Mouse (Mus musculus): ENCODE results near the gene Diras1. TPM values are rescaled to one million over a fixed set of nuclear protein-coding genes. Genes with fewer than 3 reads are reported as not detected.

Gene Diras1
- total and polyA plus RNA-seq, 3 experiments, result not detected

DNA sequence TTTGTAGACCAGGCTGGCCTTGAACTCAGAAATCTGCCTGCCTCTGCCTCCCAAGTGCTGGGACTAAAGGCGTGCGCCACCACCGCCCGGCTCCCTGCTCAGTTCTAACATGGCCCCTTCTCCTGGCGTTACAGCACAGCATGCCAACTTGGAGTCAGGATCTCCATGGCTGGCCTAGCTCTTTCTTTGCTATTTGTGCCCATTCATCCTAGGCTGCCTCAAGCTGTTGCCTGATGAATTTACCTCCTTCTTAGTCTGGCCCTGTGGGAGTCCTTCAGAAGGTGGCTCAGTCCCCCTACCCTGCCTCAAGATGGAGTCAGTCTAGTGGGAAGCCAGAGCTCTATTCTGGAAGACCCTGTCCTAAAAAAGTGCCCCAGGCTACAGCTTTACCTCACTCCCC, 1.4 kb upstream of the Diras1 start:
- no peak for TF ChIP-seq RCOR1 (conservative IDR thresholded peaks at IDR 0.05; ENCODE audit: low read depth, low read length)
- TF ChIP-seq E2F4 (IDR thresholded peaks at IDR 0.05; ENCODE audit: insufficient replicate concordance, low read depth, low read length), result no peak
- TF ChIP-seq ETS1 (conservative IDR thresholded peaks at IDR 0.05; ENCODE audit: low read depth, low read length), result no peak
- no peak for TF ChIP-seq MEF2A (IDR thresholded peaks at IDR 0.05; ENCODE audit: borderline replicate concordance, low read depth, low read length)
- no peak for TF ChIP-seq PAX5 (IDR thresholded peaks at IDR 0.05; ENCODE audit: low read length)
- Histone ChIP-seq H3K36me3 (replicated peaks in 1 of 2; ENCODE audit: control insufficient read depth in 1 of 2, insufficient read depth in 1 of 2, low read length in 1 of 2) (peaks cover 0 to 19% of the 10 kb centered on the region in 2 experiments), H3K9me3 (replicated peaks; ENCODE audit: low read length) (peaks cover 10% of the 10 kb centered on the region), H3K79me2 (replicated peaks; ENCODE audit: control insufficient read depth, extremely low read depth, insufficient read depth, poor library complexity, severe bottlenecking) (no peaks in the 10 kb centered on the region), H3K4me1 (ENCODE audit: control insufficient read depth in 1 of 2, insufficient read depth in 2 of 2) (no peaks in the 10 kb centered on the region; a peak in 1 of 4 replicates), H3K4me3 (replicated peaks in 1 of 3; ENCODE audit: low read depth in 2 of 3, low read length in 2 of 3, poor library complexity in 1 of 3) (no peak overlapping the region), H3K27ac (ENCODE audit: insufficient read depth, low read depth) (no peak overlapping the region), H3K9ac (ENCODE audit: insufficient read depth, low read depth) (no peak overlapping the region), H3K27me3 (replicated peaks) (peaks cover 48% of the 10 kb centered on the region), H3K4me2 (ENCODE audit: insufficient read depth, low read depth, poor library complexity, severe bottlenecking) (no peak overlapping the region)
- in situ Hi-C loops (cut with MboI; ENCODE audit: low pct_ligation_motif_present, low pct_unique_long_range_greater_than_20kb, low sequenced_read_pairs), result no loop called here
- dilution Hi-C loops (cut with MboI; ENCODE audit: extremely low pct_ligation_motif_present, extremely low pct_unique_long_range_greater_than_20kb, low sequenced_read_pairs), result no loop called here
- DNase-seq (ENCODE audit: extremely low read depth), result no peak

DNA sequence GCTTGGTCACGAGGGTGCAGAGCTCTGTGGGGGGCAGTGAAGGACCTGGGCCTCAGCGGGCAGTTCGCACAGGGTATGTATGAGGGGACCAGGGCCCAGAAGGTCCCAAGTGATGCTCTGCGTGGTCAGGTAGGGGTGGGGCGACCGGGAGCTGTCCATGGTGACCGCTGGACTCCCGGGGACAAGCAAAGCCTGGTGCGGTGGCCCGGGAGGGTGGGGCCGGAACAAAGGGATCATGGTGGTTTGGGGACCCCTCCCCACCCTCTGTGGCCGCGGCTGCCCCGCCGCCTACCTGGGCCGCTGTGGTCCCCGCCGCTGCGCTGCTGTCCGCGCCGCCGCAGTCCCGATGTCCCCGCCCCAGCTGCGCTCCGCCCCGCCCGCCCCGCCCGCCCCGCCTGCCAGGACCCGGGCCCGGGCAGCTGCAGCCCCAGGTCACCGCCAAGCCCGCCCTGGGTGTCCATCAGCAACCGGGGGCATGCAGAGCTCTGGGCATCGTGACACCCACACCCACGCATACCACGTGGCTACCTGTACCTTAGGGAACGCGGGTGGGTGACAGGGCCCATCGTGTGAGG, 328 bp downstream of the Diras1 start:
- H3K9me3 ChIP-seq (replicated peaks; ENCODE audit: low read length), result peaks cover 10% of the 10 kb centered on the region
- no peak for DNase-seq (ENCODE audit: extremely low read depth)
- H3K4me1 ChIP-seq (ENCODE audit: control insufficient read depth in 1 of 2, insufficient read depth in 2 of 2), result no peaks in the 10 kb centered on the region; a peak in 1 of 4 replicates
- in situ Hi-C loops (cut with MboI; ENCODE audit: low pct_ligation_motif_present, low pct_unique_long_range_greater_than_20kb, low sequenced_read_pairs), result no loop called here
- H3K79me2 ChIP-seq (replicated peaks; ENCODE audit: control insufficient read depth, extremely low read depth, insufficient read depth, poor library complexity, severe bottlenecking), result no peaks in the 10 kb centered on the region
- dilution Hi-C loops (cut with MboI; ENCODE audit: extremely low pct_ligation_motif_present, extremely low pct_unique_long_range_greater_than_20kb, low sequenced_read_pairs), result no loop called here
- H3K27me3 ChIP-seq (replicated peaks), result peaks cover 64% of the 10 kb centered on the region
- H3K36me3 ChIP-seq (replicated peaks in 1 of 2; ENCODE audit: control insufficient read depth in 1 of 2, insufficient read depth in 1 of 2, low read length in 1 of 2), result peaks cover 0 to 2% of the 10 kb centered on the region in 2 experiments
- H3K9ac ChIP-seq (ENCODE audit: insufficient read depth, low read depth), result no peak overlapping the region
- no peak overlapping the region for H3K27ac ChIP-seq (ENCODE audit: insufficient read depth, low read depth)
- no peak overlapping the region for H3K4me3 ChIP-seq (replicated peaks in 1 of 3; ENCODE audit: low read depth in 2 of 3, low read length in 2 of 3, poor library complexity in 1 of 3)
- no peak overlapping the region for H3K4me2 ChIP-seq (ENCODE audit: insufficient read depth, low read depth, poor library complexity, severe bottlenecking)
- TF ChIP-seq NELFE (IDR thresholded peaks at IDR 0.05; ENCODE audit: low read depth, low read length), result no peak

DNA sequence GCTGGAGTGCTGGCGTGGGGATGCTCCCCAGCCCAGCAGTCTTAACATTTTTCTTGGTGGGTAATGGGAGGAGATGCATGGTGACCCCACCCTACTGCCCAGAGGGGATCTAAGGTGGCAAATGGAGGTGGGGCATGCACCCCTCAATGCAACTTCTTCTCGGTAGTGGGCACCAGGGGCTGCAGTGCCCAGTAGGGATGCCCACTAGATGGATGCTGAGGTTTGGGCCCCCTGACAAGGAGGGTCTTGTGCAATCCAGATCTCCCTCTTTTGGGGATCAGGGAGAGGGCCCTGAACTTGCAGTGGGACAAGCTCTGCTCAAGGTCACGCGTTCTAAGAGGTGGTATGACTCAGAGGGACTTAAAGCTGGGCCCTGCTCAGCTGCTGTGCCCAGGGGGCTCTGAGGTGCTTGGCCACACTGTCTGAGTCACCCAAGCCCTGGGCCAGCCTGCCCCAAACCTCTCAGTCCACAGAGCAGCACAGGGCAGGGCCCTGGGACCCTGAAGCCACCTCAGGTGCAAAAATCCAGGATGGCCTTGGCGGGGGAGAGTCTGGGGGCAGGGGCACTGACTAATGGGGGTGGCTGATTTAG, 1.0 kb downstream of the Diras1 start:
- in situ Hi-C loops (cut with MboI; ENCODE audit: low pct_ligation_motif_present, low pct_unique_long_range_greater_than_20kb, low sequenced_read_pairs), result no loop called here
- no peak overlapping the region for H3K27ac ChIP-seq (ENCODE audit: insufficient read depth, low read depth)
- no peaks in the 10 kb centered on the region; a peak in 1 of 4 replicates for H3K4me1 ChIP-seq (ENCODE audit: control insufficient read depth in 1 of 2, insufficient read depth in 2 of 2)
- no peak overlapping the region for H3K4me2 ChIP-seq (ENCODE audit: insufficient read depth, low read depth, poor library complexity, severe bottlenecking)
- peaks cover 67% of the 10 kb centered on the region for H3K27me3 ChIP-seq (replicated peaks)
- dilution Hi-C loops (cut with MboI; ENCODE audit: extremely low pct_ligation_motif_present, extremely low pct_unique_long_range_greater_than_20kb, low sequenced_read_pairs), result no loop called here
- H3K36me3 ChIP-seq (replicated peaks in 1 of 2; ENCODE audit: control insufficient read depth in 1 of 2, insufficient read depth in 1 of 2, low read length in 1 of 2), result no peaks in the 10 kb centered on the region
- H3K9me3 ChIP-seq (replicated peaks; ENCODE audit: low read length), result peaks cover 10% of the 10 kb centered on the region
- no peaks in the 10 kb centered on the region for H3K79me2 ChIP-seq (replicated peaks; ENCODE audit: control insufficient read depth, extremely low read depth, insufficient read depth, poor library complexity, severe bottlenecking)
- H3K9ac ChIP-seq (ENCODE audit: insufficient read depth, low read depth), result no peak overlapping the region
- H3K4me3 ChIP-seq (replicated peaks in 1 of 3; ENCODE audit: low read depth in 2 of 3, low read length in 2 of 3, poor library complexity in 1 of 3), result no peak overlapping the region
- no peak for DNase-seq (ENCODE audit: extremely low read depth)
- no peak for TF ChIP-seq ELF1 (IDR thresholded peaks at IDR 0.05; ENCODE audit: low read depth, low read length)
- no peak for TF ChIP-seq IRF4 (IDR thresholded peaks at IDR 0.05; ENCODE audit: low read depth, low read length)
- no peak for TF ChIP-seq MXI1 (IDR thresholded peaks at IDR 0.05; ENCODE audit: low read depth, low read length)
- no peak for TF ChIP-seq ZMIZ1 (IDR thresholded peaks at IDR 0.05; ENCODE audit: low read depth, low read length)
- TF ChIP-seq CTCF (conservative IDR thresholded peaks at IDR 0.05 in 1 of 2, IDR thresholded peaks at IDR 0.05 in 1 of 2; ENCODE audit: low read depth in 2 of 2, low read length in 2 of 2), result no peak
- TF ChIP-seq TCF12 (IDR thresholded peaks at IDR 0.05; ENCODE audit: low read depth, low read length), result no peak
- TF ChIP-seq NELFE (IDR thresholded peaks at IDR 0.05; ENCODE audit: low read depth, low read length), result no peak
